27 mouse cellular contexts compared by ENCODE assay signal in the genomic region with DNA sequence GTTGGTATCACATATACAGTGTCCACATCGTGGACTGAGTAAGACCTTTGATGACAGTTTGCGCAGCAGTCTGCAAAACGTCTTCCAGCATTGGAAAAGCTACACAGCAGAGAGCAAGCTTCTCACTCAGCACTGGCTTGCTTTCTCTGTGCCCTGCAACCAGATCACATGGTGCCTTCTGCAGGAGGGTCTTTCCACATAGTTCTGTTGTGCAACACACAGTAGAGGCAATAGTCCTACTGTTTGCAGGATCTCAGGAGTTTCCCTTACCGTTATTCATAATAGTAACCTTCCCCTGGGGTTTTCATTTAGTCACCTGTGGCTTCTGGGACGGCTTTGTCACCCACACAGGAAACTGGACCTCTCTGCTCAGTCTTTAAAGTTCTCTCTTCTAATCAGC. TPM values are rescaled to one million over a fixed set of nuclear protein-coding genes. Genes with fewer than 3 reads are reported as not detected.
DNase-seq lines count a peak whose midpoint lies in the region; ATAC-seq and TF ChIP-seq lines count a peak whose summit lies in the region.
"Had no signal": no experiment of that assay in that cellular context is flagged by ENCODE, and none has a peak within 500 bp of the region (broad histone marks: within the 10 kb centered on the region; RNA-seq: fewer than 3 reads in every experiment).

No protein-coding gene starts in this region.

- no peaks in the 10 kb centered on the region for H3K27me3 ChIP-seq in liver, embryonic 16.5 days (ENCODE audit: control insufficient read depth, insufficient read depth, low read depth, low read length)
- no peaks in the 10 kb centered on the region for H3K27me3 ChIP-seq in liver, embryonic 11.5 days (replicated peaks; ENCODE audit: control insufficient read depth, insufficient read depth, low read length)
- H3K27me3 ChIP-seq: forebrain, embryonic 13.5 days had no signal

- H3K9me3 ChIP-seq in liver, embryonic 16.5 days (replicated peaks; ENCODE audit: control insufficient read depth, low read length): no peaks in the 10 kb centered on the region
- H3K9me3 ChIP-seq in liver, embryonic 11.5 days (ENCODE audit: control insufficient read depth, low read length): no peaks in the 10 kb centered on the region
- H3K9me3 ChIP-seq: forebrain, embryonic 10.5 days; forebrain, embryonic 13.5 days; heart, embryonic 10.5 days; heart, embryonic 13.5 days had no signal

- ATAC-seq in liver, embryonic 16.5 days (ENCODE audit: low read depth): peak; percentile 39
- ATAC-seq in liver, embryonic 11.5 days (replicated peaks; ENCODE audit: low FRiP score): no peak
- peak; percentile 81 for ATAC-seq in megakaryocyte, adult 5-6 weeks (ENCODE audit: poor library complexity, severe bottlenecking)
- ATAC-seq: CD4-positive, CD25-positive, alpha-beta regulatory T cell, adult 4 months; forebrain, embryonic 13.5 days; forebrain, embryonic 16.5 days; hindbrain, postnatal 0 days; inflammation-experienced regulatory T-cells, adult 6 months had no signal

- no peak overlapping the region for H3K4me2 ChIP-seq in liver, embryonic 16.5 days (ENCODE audit: low read depth, low read length)
- no peak overlapping the region for H3K4me2 ChIP-seq in liver, embryonic 11.5 days
- H3K4me2 ChIP-seq: forebrain, embryonic 13.5 days; heart, embryonic 13.5 days; hindbrain, embryonic 14.5 days had no signal

- no peak for TF ChIP-seq CTCF in bone marrow, adult 2 months (IDR thresholded peaks at IDR 0.05; ENCODE audit: control insufficient read depth, insufficient read depth, low read length)

- no peak for TF ChIP-seq POLR2A in bone marrow, adult 2 months (IDR thresholded peaks at IDR 0.05; ENCODE audit: borderline replicate concordance, control insufficient read depth, low read depth, low read length)

- no peak overlapping the region for H3K27ac ChIP-seq in liver, embryonic 16.5 days (ENCODE audit: low read length)
- no peak overlapping the region for H3K27ac ChIP-seq in liver, embryonic 11.5 days (ENCODE audit: low read depth, low read length)
- peak overlapping the region; percentile 3; the same call in 1 of the 2 replicates for H3K27ac ChIP-seq in bone marrow, adult 2 months (ENCODE audit: control insufficient read depth, insufficient read depth, low read depth, low read length, poor library complexity)
- H3K27ac ChIP-seq: forebrain, embryonic 10.5 days; forebrain, embryonic 13.5 days; heart, embryonic 10.5 days; heart, embryonic 13.5 days; hindbrain, embryonic 14.5 days; hindbrain, postnatal 0 days had no signal

- WGBS in liver, embryonic 16.5 days (ENCODE audit: insufficient replicate concordance): 64% methylated on average over 5 of the region's 5 CpGs
- 86% methylated on average over 5 of the region's 5 CpGs for WGBS in liver, embryonic 11.5 days
- 46% methylated on average over 5 of the region's 5 CpGs for WGBS in bone marrow, adult 2 months

- no peaks in the 10 kb centered on the region for H3K4me1 ChIP-seq in liver, embryonic 16.5 days (ENCODE audit: control insufficient read depth, low read depth, low read length)
- no peaks in the 10 kb centered on the region for H3K4me1 ChIP-seq in liver, embryonic 11.5 days (replicated peaks; ENCODE audit: control insufficient read depth, insufficient read depth, low read length)
- peaks cover 2% of the 10 kb centered on the region for H3K4me1 ChIP-seq in bone marrow, adult 2 months (ENCODE audit: control insufficient read depth, insufficient read depth, low read length)
- H3K4me1 ChIP-seq: forebrain, embryonic 10.5 days; forebrain, embryonic 13.5 days; heart, embryonic 10.5 days; heart, embryonic 13.5 days had no signal

- no peaks in the 10 kb centered on the region; the same call in 1 of the 2 replicates for H3K36me3 ChIP-seq in liver, embryonic 16.5 days (ENCODE audit: control insufficient read depth, insufficient read depth)
- peaks cover 10% of the 10 kb centered on the region; the same call in 1 of the 2 replicates for H3K36me3 ChIP-seq in liver, embryonic 11.5 days (ENCODE audit: control insufficient read depth, insufficient read depth, low read length)

- H3K4me3 ChIP-seq in liver, embryonic 16.5 days (ENCODE audit: low read depth, low read length): no peak overlapping the region
- no peak overlapping the region for H3K4me3 ChIP-seq in liver, embryonic 11.5 days (ENCODE audit: low read depth, low read length)
- no peak overlapping the region for H3K4me3 ChIP-seq in bone marrow, adult 2 months (replicated peaks; ENCODE audit: control insufficient read depth, low read depth, low read length)
- H3K4me3 ChIP-seq: forebrain, embryonic 10.5 days; forebrain, embryonic 13.5 days; heart, embryonic 10.5 days; heart, embryonic 13.5 days had no signal

- no peak for DNase-seq in liver, embryonic 11.5 days (ENCODE audit: low spot score)
- peak; percentile 69 for DNase-seq in 416B (ENCODE audit: low read depth)
- no peak for DNase-seq in spleen, adult 18-20 months
- no peak for DNase-seq in kidney, postnatal 25 days
- DNase-seq: adrenal gland, postnatal 10 days; adrenal gland, postnatal 36 days; cerebellum, adult 11-12 months; cerebellum, adult 8-10 months; cerebellum, postnatal 10 days; cerebellum, postnatal 36 days; gastrocnemius, postnatal 10 days; gastrocnemius, postnatal 36 days; heart, adult 18-20 months; heart, postnatal 14 days; heart, postnatal 4 days had no signal

- no peak overlapping the region for H3K9ac ChIP-seq in liver, embryonic 16.5 days (ENCODE audit: low read depth, low read length)
- no peak overlapping the region for H3K9ac ChIP-seq in liver, embryonic 11.5 days (ENCODE audit: low read depth, low read length)
- H3K9ac ChIP-seq: forebrain, embryonic 13.5 days; heart, embryonic 13.5 days; hindbrain, embryonic 14.5 days had no signal

RNA-seq across cellular contexts. Expression of a gene that starts 13.5 kb away (rescaled TPM):
- 14.0 and 14.9 TPM in 2 replicates for polyA plus RNA-seq in liver, embryonic 16.5 days (2015; fragmentation: Nextera tagmentation; extraction: Ambion mirVana)
- polyA plus RNA-seq in liver, embryonic 11.5 days (2014; fragmentation: Nextera tagmentation; extraction: Ambion mirVana): 43.5 and 47.3 TPM in 2 replicates
- polyA plus RNA-seq in bone marrow, adult 2 months (2011; ENCODE audit: insufficient read depth, insufficient read length, low replicate concordance, missing spikeins): 6.1 and 19.0 TPM in 2 replicates
- total RNA-seq in megakaryocyte, adult 5-6 weeks (2015): 0.31 and 0.50 TPM in 2 replicates
- 0.77 and 2.9 TPM in 2 replicates for total RNA-seq in megakaryocyte, adult 5-6 weeks (2017)

RNA-seq across cellular contexts. Expression of a gene that starts 36.6 kb away (rescaled TPM):
- polyA plus RNA-seq in liver, embryonic 16.5 days (2015; fragmentation: Nextera tagmentation; extraction: Ambion mirVana): 0.45 and 0.72 TPM in 2 replicates
- polyA plus RNA-seq in liver, embryonic 11.5 days (2014; fragmentation: Nextera tagmentation; extraction: Ambion mirVana): 0.77 and 0.90 TPM in 2 replicates
- polyA plus RNA-seq in bone marrow, adult 2 months (2011; ENCODE audit: insufficient read depth, insufficient read length, low replicate concordance, missing spikeins): 1.0 TPM in 2 replicates
- not detected in 2 replicates for total RNA-seq in megakaryocyte, adult 5-6 weeks (2015)
- not detected in 2 replicates for total RNA-seq in megakaryocyte, adult 5-6 weeks (2017)
- total RNA-seq: gastrocnemius, postnatal 36 days; heart, adult 18-20 months; heart, postnatal 14 days had no signal
- polyA plus RNA-seq: inflammation-experienced regulatory T-cells, adult 6 months had no signal

RNA-seq across cellular contexts. Expression of a gene that starts 36.6 kb away (rescaled TPM):
- 75.9 and 84.2 TPM in 2 replicates for polyA plus RNA-seq in liver, embryonic 16.5 days (2015; fragmentation: Nextera tagmentation; extraction: Ambion mirVana)
- 40.2 and 43.2 TPM in 2 replicates for polyA plus RNA-seq in liver, embryonic 11.5 days (2014; fragmentation: Nextera tagmentation; extraction: Ambion mirVana)
- polyA plus RNA-seq in bone marrow, adult 2 months (2011; ENCODE audit: insufficient read depth, insufficient read length, low replicate concordance, missing spikeins): 10.6 and 12.0 TPM in 2 replicates
- total RNA-seq in megakaryocyte, adult 5-6 weeks (2015): 0.29 and 0.66 TPM in 2 replicates
- total RNA-seq in megakaryocyte, adult 5-6 weeks (2017): 0.45 and 1.3 TPM in 2 replicates
